In the genomic region with DNA sequence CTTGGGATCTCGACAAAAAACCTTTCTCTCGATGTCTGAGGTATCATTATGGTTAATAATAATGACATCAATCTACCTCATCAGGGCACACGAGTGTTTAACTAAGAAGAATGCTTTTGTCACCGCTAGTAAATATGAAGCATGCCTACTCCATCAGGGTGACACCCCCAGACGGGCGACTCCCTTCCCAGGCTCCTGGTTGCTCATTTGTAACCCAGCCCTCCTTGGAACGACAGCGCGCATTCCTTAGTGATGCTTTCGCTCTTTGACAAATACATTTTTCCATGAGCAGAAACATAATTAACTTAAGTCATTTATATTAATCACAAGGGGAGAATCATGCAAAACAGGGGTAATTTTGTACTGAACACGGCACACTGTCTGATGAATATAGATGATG, we compare ENCODE assay signal across 19 mouse cellular contexts.
A peak's percentile ranks its signal among the peaks of the same experiment; 100 is the strongest.
DNase-seq lines count a peak whose midpoint lies in the region; ATAC-seq and TF ChIP-seq lines count a peak whose summit lies in the region.
"Had no signal": no experiment of that assay in that cellular context is flagged by ENCODE, and none has a peak within 500 bp of the region (broad histone marks: within the 10 kb centered on the region; RNA-seq: fewer than 3 reads in every experiment).

No protein-coding gene starts in this region.

- H3K4me3 ChIP-seq in hindbrain, embryonic 14.5 days (replicated peaks; ENCODE audit: low read length): no peak overlapping the region
- H3K4me3 ChIP-seq in hindbrain, embryonic 13.5 days: no peak overlapping the region
- H3K4me3 ChIP-seq in kidney, adult 2 months (ENCODE audit: insufficient read depth, low read depth, low read length): no peak overlapping the region
- no peak overlapping the region for H3K4me3 ChIP-seq in neural tube, embryonic 15.5 days (replicated peaks)
- no peak overlapping the region for H3K4me3 ChIP-seq in stomach, postnatal 0 days (ENCODE audit: low read depth, low read length)
- H3K4me3 ChIP-seq: heart, embryonic 13.5 days; midbrain, embryonic 13.5 days; myocyte had no signal

- H3K4me2 ChIP-seq in hindbrain, embryonic 14.5 days (replicated peaks): peak overlapping the region; percentile 33
- no peak overlapping the region for H3K4me2 ChIP-seq in hindbrain, embryonic 13.5 days
- peak overlapping the region; percentile 45; the same call in 1 of the 2 replicates for H3K4me2 ChIP-seq in neural tube, embryonic 15.5 days
- peak overlapping the region; percentile 40 for H3K4me2 ChIP-seq in stomach, postnatal 0 days (replicated peaks; ENCODE audit: low read depth)
- H3K4me2 ChIP-seq: heart, embryonic 13.5 days; midbrain, embryonic 13.5 days had no signal

- TF ChIP-seq EP300 in stomach, postnatal 0 days (optimal IDR thresholded peaks at IDR 0.05): no peak

- H3K27ac ChIP-seq in hindbrain, embryonic 14.5 days: no peak overlapping the region
- no peak overlapping the region for H3K27ac ChIP-seq in hindbrain, embryonic 13.5 days
- H3K27ac ChIP-seq in kidney, adult 2 months (ENCODE audit: insufficient read depth, low read depth, low read length): no peak overlapping the region
- no peak overlapping the region for H3K27ac ChIP-seq in neural tube, embryonic 15.5 days (replicated peaks)
- no peak overlapping the region for H3K27ac ChIP-seq in stomach, postnatal 0 days (replicated peaks)
- H3K27ac ChIP-seq: heart, embryonic 13.5 days; stomach, embryonic 15.5 days had no signal

- WGBS in hindbrain, embryonic 14.5 days: 62% methylated on average over 11 of the region's 11 CpGs
- 59% methylated on average over 11 of the region's 11 CpGs for WGBS in hindbrain, embryonic 13.5 days
- 50% methylated on average over 11 of the region's 11 CpGs for WGBS in kidney, adult 2 months
- 59% methylated on average over 11 of the region's 11 CpGs for WGBS in neural tube, embryonic 15.5 days
- 34% methylated on average over 11 of the region's 11 CpGs for WGBS in stomach, postnatal 0 days

- H3K4me1 ChIP-seq in hindbrain, embryonic 14.5 days (replicated peaks; ENCODE audit: control insufficient read depth, insufficient read depth, low read length): peaks cover 6% of the 10 kb centered on the region; the same call in 1 of the 2 replicates
- H3K4me1 ChIP-seq in hindbrain, embryonic 13.5 days (replicated peaks): peaks cover 19% of the 10 kb centered on the region
- peaks cover 15% of the 10 kb centered on the region; the same call in 1 of the 2 replicates for H3K4me1 ChIP-seq in kidney, adult 2 months (ENCODE audit: control insufficient read depth, insufficient read depth, low read length)
- peaks cover 16% of the 10 kb centered on the region for H3K4me1 ChIP-seq in neural tube, embryonic 15.5 days
- no peaks in the 10 kb centered on the region for H3K4me1 ChIP-seq in stomach, postnatal 0 days (replicated peaks; ENCODE audit: control insufficient read depth, insufficient read depth)
- H3K4me1 ChIP-seq: heart, embryonic 13.5 days; midbrain, embryonic 13.5 days had no signal

- H3K9ac ChIP-seq in hindbrain, embryonic 14.5 days: no peak overlapping the region
- H3K9ac ChIP-seq in hindbrain, embryonic 13.5 days: no peak overlapping the region
- no peak overlapping the region for H3K9ac ChIP-seq in neural tube, embryonic 15.5 days (replicated peaks)
- H3K9ac ChIP-seq in stomach, postnatal 0 days (ENCODE audit: low read length): no peak overlapping the region
- H3K9ac ChIP-seq: heart, embryonic 13.5 days; midbrain, embryonic 13.5 days; stomach, embryonic 15.5 days had no signal

- peak; percentile 26 for DNase-seq in hindbrain, embryonic 14.5 days (ENCODE audit: low spot score)
- DNase-seq in kidney, postnatal 4 days: peak; percentile 26 to 53
- DNase-seq in kidney, adult 2 months: no peak
- no peak for DNase-seq in neural tube, embryonic 10.5 days (ENCODE audit: extremely low spot score, low spot score)
- no peak for DNase-seq in stomach, postnatal 0 days (ENCODE audit: low spot score)
- DNase-seq: cerebellum, adult 9-10 months; gastrocnemius, postnatal 14 days; heart, adult 18-20 months; heart, postnatal 36 days; left cerebral cortex, postnatal 4 days; liver; thymus, adult 2 months had no signal

- H3K27me3 ChIP-seq in hindbrain, embryonic 14.5 days (ENCODE audit: control insufficient read depth, insufficient read depth, low read length): no peaks in the 10 kb centered on the region
- no peaks in the 10 kb centered on the region for H3K27me3 ChIP-seq in hindbrain, embryonic 13.5 days
- no peaks in the 10 kb centered on the region for H3K27me3 ChIP-seq in kidney, adult 2 months (replicated peaks; ENCODE audit: control insufficient read depth, insufficient read depth, low read length)
- no peaks in the 10 kb centered on the region for H3K27me3 ChIP-seq in neural tube, embryonic 15.5 days (replicated peaks)
- no peaks in the 10 kb centered on the region for H3K27me3 ChIP-seq in stomach, postnatal 0 days (ENCODE audit: control insufficient read depth, insufficient read depth, low read length)
- H3K27me3 ChIP-seq: midbrain, embryonic 13.5 days; stomach, embryonic 15.5 days had no signal

- H3K9me3 ChIP-seq in hindbrain, embryonic 14.5 days (ENCODE audit: control insufficient read depth, low read length): no peaks in the 10 kb centered on the region
- no peaks in the 10 kb centered on the region for H3K9me3 ChIP-seq in hindbrain, embryonic 13.5 days
- no peaks in the 10 kb centered on the region for H3K9me3 ChIP-seq in neural tube, embryonic 15.5 days (replicated peaks)
- no peaks in the 10 kb centered on the region for H3K9me3 ChIP-seq in stomach, postnatal 0 days (ENCODE audit: control insufficient read depth, low read length)
- H3K9me3 ChIP-seq: heart, embryonic 13.5 days; midbrain, embryonic 13.5 days; stomach, embryonic 15.5 days had no signal

- no peaks in the 10 kb centered on the region for H3K36me3 ChIP-seq in hindbrain, embryonic 14.5 days (replicated peaks; ENCODE audit: control insufficient read depth, insufficient read depth)
- H3K36me3 ChIP-seq in hindbrain, embryonic 13.5 days: no peaks in the 10 kb centered on the region
- H3K36me3 ChIP-seq in kidney, adult 2 months (ENCODE audit: control insufficient read depth, insufficient read depth, low read length): no peaks in the 10 kb centered on the region
- no peaks in the 10 kb centered on the region for H3K36me3 ChIP-seq in neural tube, embryonic 15.5 days
- no peaks in the 10 kb centered on the region for H3K36me3 ChIP-seq in stomach, postnatal 0 days (ENCODE audit: control insufficient read depth, insufficient read depth, low read length)
- H3K36me3 ChIP-seq: heart, embryonic 13.5 days; midbrain, embryonic 13.5 days; stomach, embryonic 15.5 days had no signal

- TF ChIP-seq POLR2A in kidney, adult 2 months (IDR thresholded peaks at IDR 0.05; ENCODE audit: low read depth, low read length): no peak

- ATAC-seq in hindbrain, embryonic 14.5 days (ENCODE audit: low FRiP score): no peak
- ATAC-seq in hindbrain, embryonic 13.5 days (ENCODE audit: low FRiP score): no peak
- no peak for ATAC-seq in neural tube, embryonic 15.5 days (ENCODE audit: low FRiP score)
- no peak for ATAC-seq in stomach, postnatal 0 days (ENCODE audit: low FRiP score, low TSS enrichment)
- ATAC-seq: intestine, embryonic 16.5 days had no signal

- no peak for TF ChIP-seq CTCF in kidney, adult 2 months (conservative IDR thresholded peaks at IDR 0.05; ENCODE audit: insufficient read depth, insufficient read length, low read depth, low read length)
- no peak for TF ChIP-seq CTCF in stomach, postnatal 0 days (IDR thresholded peaks at IDR 0.05; ENCODE audit: low read depth)

Comparison
In these comparisons a context has a peak if more than half of its experiments do, and no peak if none do; other contexts are left out.
1. DNase-seq: peak in hindbrain, embryonic 14.5 days (single experiment) and kidney, postnatal 4 days (2 of 2); none in kidney, adult 2 months (single experiment), neural tube, embryonic 10.5 days (single experiment) and stomach, postnatal 0 days (single experiment).